27 mouse cellular contexts compared by ENCODE assay signal in genomic region chr14:11501744-11502143, GRCm38 (mm10). TPM values are rescaled to one million over a fixed set of nuclear protein-coding genes. Genes with fewer than 3 reads are reported as not detected.
"Had no signal": no experiment of that assay in that cellular context is flagged by ENCODE, and none has a peak within 500 bp of the region (broad histone marks: within the 10 kb centered on the region; RNA-seq: fewer than 3 reads in every experiment).

No protein-coding gene starts in this region.

- ATAC-seq: hindbrain, embryonic 16.5 days; inflammation-experienced regulatory T-cells, adult 6 months; intestine, embryonic 15.5 days; intestine, postnatal 0 days; liver, embryonic 12.5 days had no signal

- H3K27me3 ChIP-seq: heart, embryonic 12.5 days; hindbrain, embryonic 12.5 days; intestine, embryonic 15.5 days; limb, embryonic 13.5 days; limb, embryonic 15.5 days; liver, embryonic 12.5 days had no signal

- H3K4me3 ChIP-seq: gastrocnemius, adult 2 months; heart, embryonic 10.5 days; heart, embryonic 12.5 days; hindbrain, embryonic 10.5 days; hindbrain, embryonic 12.5 days; intestine, embryonic 15.5 days; layer of hippocampus, adult 2 months; left cerebral cortex, adult 2 months; limb, embryonic 13.5 days; limb, embryonic 15.5 days; liver, embryonic 12.5 days had no signal

- H3K4me2 ChIP-seq: heart, embryonic 12.5 days; hindbrain, embryonic 12.5 days; hindbrain, embryonic 14.5 days; intestine, embryonic 15.5 days; limb, embryonic 13.5 days; limb, embryonic 15.5 days; liver, embryonic 12.5 days had no signal

- H3K9me3 ChIP-seq: heart, embryonic 10.5 days; hindbrain, embryonic 10.5 days; hindbrain, embryonic 12.5 days; intestine, embryonic 15.5 days; limb, embryonic 15.5 days; liver, embryonic 12.5 days had no signal

- H3K4me1 ChIP-seq: heart, embryonic 10.5 days; heart, embryonic 12.5 days; hindbrain, embryonic 12.5 days; intestine, embryonic 15.5 days; liver, embryonic 12.5 days had no signal

- H3K9ac ChIP-seq: heart, embryonic 12.5 days; hindbrain, embryonic 12.5 days; hindbrain, embryonic 14.5 days; intestine, embryonic 15.5 days; limb, embryonic 13.5 days; limb, embryonic 15.5 days; liver, embryonic 12.5 days; liver, embryonic 14.5 days had no signal

- H3K27ac ChIP-seq: gastrocnemius, adult 2 months; heart, embryonic 10.5 days; hindbrain, embryonic 10.5 days; hindbrain, embryonic 12.5 days; hindbrain, embryonic 14.5 days; intestine, embryonic 15.5 days; layer of hippocampus, adult 2 months; left cerebral cortex, adult 2 months; limb, embryonic 13.5 days; limb, embryonic 15.5 days; liver, embryonic 12.5 days; liver, embryonic 14.5 days had no signal

- H3K36me3 ChIP-seq: heart, embryonic 10.5 days; heart, embryonic 12.5 days; hindbrain, embryonic 10.5 days; hindbrain, embryonic 12.5 days; intestine, embryonic 15.5 days; limb, embryonic 13.5 days; limb, embryonic 15.5 days; liver, embryonic 12.5 days had no signal

- DNase-seq: gastrocnemius, adult 2 months; gastrocnemius, postnatal 10 days; gastrocnemius, postnatal 25 days; heart, adult 18-20 months; heart, postnatal 10 days; heart, postnatal 4 days; kidney, adult 18-20 months; kidney, adult 8-10 months; kidney, postnatal 10 days; kidney, postnatal 25 days; kidney, postnatal 4 days had no signal

RNA-seq across cellular contexts. Expression of gene Ptprg, which starts 51.6 kb away (rescaled TPM):
- total RNA-seq: granulocyte monocyte progenitor cell, adult 5-6 weeks had no signal
